Mouse (Mus musculus) CD4-positive, CD25-positive, alpha-beta regulatory T cell, adult 2 months (primary cell): ENCODE results near the gene Nodal.

Experiments
- DNase-seq: peaks from one replicate; pipeline ENCODE4 v3.0.0-alpha.2; 2012; ENCODE audit warnings: low read depth, low spot score

The Nodal gene

GRCm38 (mm10) chr10:61417672-61418071 lies at the start of gene Nodal:
TSS of gene Nodal (plus strand) at chr10:61417972.
- no peak for DNase-seq

- DNase-seq, result no peak
Observed at GRCm38 (mm10) chr10:61369755-61370154, 48.0 kb upstream of the Nodal start.

GRCm38 (mm10) chr10:61370273-61370979 lies 47.3 kb upstream of the Nodal start:
- no peak for DNase-seq

GRCm38 (mm10) chr10:61371884-61372584 lies 45.7 kb upstream of the Nodal start:
- no peak for DNase-seq

- DNase-seq, result no peak
Observed at GRCm38 (mm10) chr10:61372585-61372923, 45.2 kb upstream of the Nodal start.

- DNase-seq, result no peak
Observed at GRCm38 (mm10) chr10:61374076-61374475, 43.7 kb upstream of the Nodal start.

- DNase-seq, result no peak
Observed at GRCm38 (mm10) chr10:61374771-61375481, 42.8 kb upstream of the Nodal start.

GRCm38 (mm10) chr10:61378050-61378449 lies 39.7 kb upstream of the Nodal start:
- DNase-seq, result no peak

- DNase-seq, result no peak
Observed at GRCm38 (mm10) chr10:61378698-61379097, 39.1 kb upstream of the Nodal start.

- DNase-seq, result no peak
Observed at GRCm38 (mm10) chr10:61379340-61380040, 38.3 kb upstream of the Nodal start.

GRCm38 (mm10) chr10:61380186-61380585 lies 37.6 kb upstream of the Nodal start:
- DNase-seq, result no peak

- no peak for DNase-seq
Observed at GRCm38 (mm10) chr10:61381823-61382222, 35.9 kb upstream of the Nodal start.

GRCm38 (mm10) chr10:61382281-61382731 lies 35.5 kb upstream of the Nodal start:
- DNase-seq, result no peak

- peak; percentile 50 for DNase-seq
Observed at GRCm38 (mm10) chr10:61383021-61383714, 34.6 kb upstream of the Nodal start, which contains the start of gene Pald1. TSS of gene Pald1 (minus strand) at chr10:61383530.

- DNase-seq, result no peak
Observed at GRCm38 (mm10) chr10:61383715-61384047, 34.1 kb upstream of the Nodal start.

GRCm38 (mm10) chr10:61385174-61385573 lies 32.6 kb upstream of the Nodal start:
- no peak for DNase-seq

GRCm38 (mm10) chr10:61386284-61386683 lies 31.5 kb upstream of the Nodal start:
- no peak for DNase-seq

- no peak for DNase-seq
Observed at GRCm38 (mm10) chr10:61389020-61389419, 28.8 kb upstream of the Nodal start.

GRCm38 (mm10) chr10:61390148-61390547 lies 27.6 kb upstream of the Nodal start:
- DNase-seq, result no peak

- no peak for DNase-seq
Observed at GRCm38 (mm10) chr10:61392584-61392983, 25.2 kb upstream of the Nodal start.

GRCm38 (mm10) chr10:61394476-61395136 lies 23.2 kb upstream of the Nodal start:
- no peak for DNase-seq
